Mouse (Mus musculus) erythroblast, embryonic 14.5 days (primary cell): ENCODE measurements around the gene Trim16. TPM values are rescaled to one million over a fixed set of nuclear protein-coding genes. Genes with fewer than 3 reads are reported as not detected.

ENCODE experiments used
- H3K27me3 ChIP-seq: 2 replicates; pipeline ENCODE4 v1.6.1; 2012; ENCODE audit warnings: inconsistent platforms; ENCODE audit not compliant: control insufficient read depth
- H3K36me3 ChIP-seq: 2 replicates; pipeline ENCODE4 v1.6.1; 2012; ENCODE audit warnings: mild to moderate bottlenecking, inconsistent platforms; ENCODE audit not compliant: control insufficient read depth
- H3K4me1 ChIP-seq: 2 replicates; pipeline ENCODE4 v1.6.1; 2012; ENCODE audit warnings: inconsistent platforms; ENCODE audit not compliant: control insufficient read depth
- H3K4me3 ChIP-seq: replicated peaks from 2 replicates; pipeline ENCODE3; 2012; ENCODE audit warnings: moderate library complexity, mild to moderate bottlenecking, inconsistent platforms
- H3K9me3 ChIP-seq: 2 replicates; pipeline ENCODE4 v1.6.1; 2012; ENCODE audit warnings: low read length, inconsistent platforms, mixed read lengths; ENCODE audit not compliant: control insufficient read depth
- GATA1 ChIP-seq: IDR thresholded peaks from 2 replicates; pipeline ENCODE4 v1.6.1; 2012; ENCODE audit warnings: low read length, inconsistent platforms, mixed read lengths
- TAL1 ChIP-seq: IDR thresholded peaks from 3 replicates; pipeline ENCODE4 v1.6.1; 2012; ENCODE audit warnings: low read length, inconsistent platforms, mixed read lengths
- polyA plus RNA-seq: library from polyadenylated mRNA; stranded (reverse); fragments of >175 nt; gene quantifications from 2 replicates; pipeline ENCODE4 v1.2.3, GENCODE M21; 2012

Trim16 gene
- polyA plus RNA-seq, 1 experiment = not detected

GRCm38 (mm10) chr11:62876445-62876844 lies 56.4 kb downstream of the Trim16 start:
- H3K4me1 ChIP-seq = peaks cover 10% of the 10 kb centered on the region
- H3K36me3 ChIP-seq = no peaks in the 10 kb centered on the region
- H3K4me3 ChIP-seq = no peak overlapping the region
- no peaks in the 10 kb centered on the region for H3K27me3 ChIP-seq
- no peak for TF ChIP-seq GATA1
- no peaks in the 10 kb centered on the region for H3K9me3 ChIP-seq

- no peak for TF ChIP-seq GATA1
- TF ChIP-seq TAL1 = no peak
- H3K36me3 ChIP-seq = peaks cover 4% of the 10 kb centered on the region; the same call in 1 of the 2 replicates
- no peaks in the 10 kb centered on the region for H3K27me3 ChIP-seq
- H3K4me3 ChIP-seq = no peak overlapping the region
- H3K9me3 ChIP-seq = no peaks in the 10 kb centered on the region
- peaks cover 12% of the 10 kb centered on the region for H3K4me1 ChIP-seq
These were observed 57.4 kb downstream of the Trim16 start for GRCm38 (mm10) chr11:62877391-62877790.

- no peaks in the 10 kb centered on the region for H3K9me3 ChIP-seq
- TF ChIP-seq TAL1 (no peak), GATA1 (no peak)
- peak overlapping the region; percentile 88 for H3K4me3 ChIP-seq
- peaks cover 12% of the 10 kb centered on the region for H3K4me1 ChIP-seq
- no peaks in the 10 kb centered on the region for H3K27me3 ChIP-seq
- H3K36me3 ChIP-seq = peaks cover 8% of the 10 kb centered on the region; the same call in 1 of the 2 replicates
These were observed 58.7 kb downstream of the Trim16 start for GRCm38 (mm10) chr11:62878728-62879127.

- no peak for TF ChIP-seq TAL1
- TF ChIP-seq GATA1 = no peak
- Histone ChIP-seq H3K4me1 (peaks cover 12% of the 10 kb centered on the region), H3K9me3 (no peaks in the 10 kb centered on the region), H3K36me3 (peaks cover 8% of the 10 kb centered on the region; the same call in 1 of the 2 replicates), H3K4me3 (peak within 1 kb of the TSS; percentile 88), H3K27me3 (no peaks in the 10 kb centered on the region)
These were observed 59.4 kb downstream of the Trim16 start, which contains the start of gene Tvp23b for GRCm38 (mm10) chr11:62879220-62880048. Gene Tvp23b (plus strand): TSS chr11:62879455.

GRCm38 (mm10) chr11:62883407-62883806 lies 63.4 kb downstream of the Trim16 start:
- Histone ChIP-seq H3K36me3 (peaks cover 35% of the 10 kb centered on the region), H3K27me3 (no peaks in the 10 kb centered on the region), H3K4me1 (peaks cover 12% of the 10 kb centered on the region), H3K9me3 (no peaks in the 10 kb centered on the region), H3K4me3 (no peak overlapping the region)
- TF ChIP-seq TAL1 = no peak
- TF ChIP-seq GATA1 = no peak

GRCm38 (mm10) chr11:62885323-62885722 lies 65.3 kb downstream of the Trim16 start:
- Histone ChIP-seq H3K4me3 (no peak overlapping the region), H3K36me3 (peaks cover 49% of the 10 kb centered on the region), H3K9me3 (no peaks in the 10 kb centered on the region), H3K4me1 (peaks cover 2% of the 10 kb centered on the region; the same call in 1 of the 2 replicates), H3K27me3 (no peaks in the 10 kb centered on the region)
- TF ChIP-seq TAL1 (no peak), GATA1 (no peak)

- H3K36me3 ChIP-seq = peaks cover 58% of the 10 kb centered on the region
- no peaks in the 10 kb centered on the region for H3K27me3 ChIP-seq
- no peaks in the 10 kb centered on the region for H3K9me3 ChIP-seq
- TF ChIP-seq GATA1 (no peak), TAL1 (no peak)
- H3K4me3 ChIP-seq = no peak overlapping the region
- H3K4me1 ChIP-seq = no peaks in the 10 kb centered on the region; the same call in 1 of the 2 replicates
These were observed 70.8 kb downstream of the Trim16 start for GRCm38 (mm10) chr11:62890796-62891195.

GRCm38 (mm10) chr11:62891763-62892162 lies 71.7 kb downstream of the Trim16 start:
- Histone ChIP-seq H3K4me1 (no peaks in the 10 kb centered on the region; the same call in 1 of the 2 replicates), H3K4me3 (no peak overlapping the region), H3K36me3 (peaks cover 55% of the 10 kb centered on the region), H3K9me3 (no peaks in the 10 kb centered on the region), H3K27me3 (no peaks in the 10 kb centered on the region)
- no peak for TF ChIP-seq GATA1
- TF ChIP-seq TAL1 = no peak

Other genes starting within 250 kb of the Trim16 start
- 0.03 and 0.04 TPM in 2 replicates for gene Trpv2, start 245.7 kb upstream of the Trim16 start, polyA plus RNA-seq
- gene Lrrc75a, start 171.7 kb upstream of the Trim16 start, polyA plus RNA-seq = 0.08 and 0.17 TPM in 2 replicates
- gene Mmgt2, start 171.6 kb upstream of the Trim16 start, polyA plus RNA-seq = 0.20 and 0.25 TPM in 2 replicates
- gene Zfp287, start 88.3 kb upstream of the Trim16 start, polyA plus RNA-seq = not detected in 2 replicates
- gene Gm10428, start 67.1 kb upstream of the Trim16 start, polyA plus RNA-seq = not detected in 2 replicates
- 0.02 TPM in 1 of 2 replicates, not detected in the other for gene Zfp286, start 30.8 kb upstream of the Trim16 start, polyA plus RNA-seq
- not detected in 2 replicates for gene Fbxw10, start 26.8 kb downstream of the Trim16 start, polyA plus RNA-seq
- gene Tvp23b, start 59.2 kb downstream of the Trim16 start, polyA plus RNA-seq = not detected in 2 replicates
- not detected in 2 replicates for gene Cdrt4, start 131.0 kb downstream of the Trim16 start, polyA plus RNA-seq
- not detected in 2 replicates for gene Tekt3, start 241.4 kb downstream of the Trim16 start, polyA plus RNA-seq